Mouse (Mus musculus) lung, postnatal 25 days (tissue): ENCODE measurements at regions not wholly inside any gene's neighbourhood (a gene's known extent, or its start where the extent isn't known, plus 50 kb on each side); places are given as distances from the start of the nearest gene placed in this dataset.

ENCODE experiments used
- DNase-seq: peaks from one replicate; pipeline ENCODE4 v3.0.0; 2022; ENCODE audit warnings: low spot score

DNA sequence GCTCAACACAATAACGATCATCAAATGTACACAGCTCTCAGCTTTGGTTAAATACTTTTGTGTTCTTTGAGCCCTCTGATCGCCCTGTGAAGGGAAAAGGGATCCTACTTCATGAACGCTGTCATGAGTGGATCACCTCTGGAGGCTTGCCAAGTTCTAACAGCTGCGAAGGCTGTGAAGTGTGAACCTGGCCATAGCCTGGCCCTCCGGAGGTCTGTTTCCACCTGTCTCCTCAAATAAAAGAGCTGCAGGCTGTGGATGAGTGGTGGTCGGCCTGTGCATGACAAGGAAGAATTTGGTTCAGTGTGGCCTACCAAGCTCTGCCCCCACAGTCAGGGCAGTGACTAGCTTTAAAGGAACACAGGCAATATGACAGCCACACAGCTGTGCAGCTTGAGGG, 122.0 kb downstream of the Gm12728 start:
- no peak for DNase-seq

DNA sequence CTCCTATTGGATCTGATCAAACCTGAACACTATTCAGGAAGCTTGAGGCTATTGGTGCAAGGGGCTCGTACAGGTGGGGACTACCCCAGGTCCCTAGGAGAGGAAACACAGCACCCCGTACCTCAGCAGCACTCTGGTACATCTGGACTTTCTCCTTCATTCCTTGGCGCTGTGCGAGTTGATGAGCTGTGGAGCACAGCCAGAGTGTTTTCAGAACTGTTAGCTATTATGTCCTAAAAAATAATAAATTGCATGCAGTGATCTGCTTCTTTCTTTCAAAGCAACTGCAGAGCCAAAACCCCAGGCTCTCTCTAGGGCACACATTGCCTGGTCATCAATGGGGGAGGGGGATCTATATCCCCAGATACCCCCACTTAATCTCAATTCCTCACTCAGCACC, 122.6 kb downstream of the Gm12728 start:
- no peak for DNase-seq

DNA sequence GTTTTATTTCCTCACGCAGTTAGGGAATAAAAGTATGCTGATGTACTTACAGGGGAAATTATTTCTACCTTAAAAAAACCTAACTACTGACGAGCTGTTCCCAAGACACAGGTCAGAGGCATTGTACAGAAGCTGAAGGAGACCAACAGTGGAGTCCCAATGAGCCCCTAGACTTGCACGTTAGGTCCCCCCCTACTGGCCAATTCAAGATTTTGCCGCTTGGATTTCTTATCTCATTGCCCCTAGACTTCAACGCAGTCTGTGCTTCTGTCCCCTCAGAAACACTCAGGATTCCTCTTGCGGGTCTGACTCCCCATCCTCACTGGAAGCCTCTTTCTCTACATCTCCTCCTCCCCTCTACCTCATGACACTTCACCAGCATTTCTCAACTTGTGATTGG, 125.3 kb downstream of the Gm12728 start:
- peak; percentile 47 for DNase-seq

DNA sequence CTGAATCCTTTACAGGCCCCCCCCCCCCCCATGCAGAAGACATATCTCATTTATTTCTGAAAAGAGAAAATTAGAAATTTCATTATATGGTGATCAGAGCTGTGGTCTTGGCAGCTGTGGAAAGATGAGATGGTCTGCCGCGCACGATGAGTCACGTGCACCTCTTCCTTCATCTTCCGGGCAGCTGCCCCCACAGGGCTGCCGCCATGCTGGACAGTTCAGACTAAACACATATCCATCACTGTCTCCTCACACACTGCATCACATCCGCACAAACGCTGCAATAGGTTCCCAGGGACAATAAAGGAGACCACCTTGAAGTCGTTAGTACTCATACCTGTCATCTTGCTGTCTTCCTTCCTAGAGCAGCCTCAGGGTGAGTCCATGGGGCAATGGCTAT, 126.6 kb downstream of the Gm12728 start:
- DNase-seq = no peak

DNA sequence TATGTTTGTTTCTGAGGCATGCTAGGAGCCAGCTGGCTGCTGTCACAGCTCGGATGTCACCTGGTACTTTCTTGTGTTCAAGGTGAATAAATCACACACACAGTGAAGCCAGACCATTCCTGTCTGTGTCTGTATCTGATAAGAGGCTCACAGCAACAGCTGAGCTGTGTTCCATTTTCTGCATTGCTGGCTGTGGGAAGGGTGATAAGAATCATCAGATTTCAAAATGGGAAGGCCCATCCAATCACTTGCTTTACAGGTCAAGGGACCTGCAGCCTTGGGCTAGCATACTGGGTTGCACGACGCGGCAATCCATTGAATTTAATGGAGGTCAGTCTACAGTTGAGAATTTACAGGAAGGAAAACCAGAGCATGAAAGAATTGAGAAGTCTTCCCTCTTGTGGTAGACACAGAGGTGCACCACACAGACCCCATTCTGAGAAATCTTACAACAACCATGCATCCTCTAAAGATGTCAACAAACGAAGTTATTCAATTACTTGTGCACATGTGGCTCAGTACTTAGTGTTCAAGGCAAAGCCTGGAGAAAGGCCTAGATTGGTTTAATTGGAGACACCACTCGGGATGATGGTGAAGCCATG, 135.2 kb downstream of the Gm12728 start:
- no peak for DNase-seq

DNA sequence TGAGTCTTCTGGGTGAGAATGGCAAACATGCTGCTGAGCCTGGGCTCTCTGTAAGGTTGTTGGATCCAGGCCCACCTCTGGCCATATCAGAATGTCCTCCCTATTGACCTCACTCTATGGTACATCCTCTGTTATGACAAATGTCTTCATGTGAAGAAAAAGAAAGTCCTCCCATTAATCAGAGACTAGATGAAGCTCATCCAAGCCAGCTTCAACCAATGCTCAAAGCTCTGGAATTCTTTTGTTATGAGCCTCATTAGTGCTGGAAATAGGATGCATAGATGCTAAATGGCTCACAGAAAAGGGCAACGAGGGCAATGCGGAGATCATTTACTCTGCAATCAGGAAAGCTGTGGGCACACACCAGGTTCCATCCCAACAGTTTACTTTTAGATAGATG, 135.8 kb downstream of the Gm12728 start:
- DNase-seq = no peak

DNA sequence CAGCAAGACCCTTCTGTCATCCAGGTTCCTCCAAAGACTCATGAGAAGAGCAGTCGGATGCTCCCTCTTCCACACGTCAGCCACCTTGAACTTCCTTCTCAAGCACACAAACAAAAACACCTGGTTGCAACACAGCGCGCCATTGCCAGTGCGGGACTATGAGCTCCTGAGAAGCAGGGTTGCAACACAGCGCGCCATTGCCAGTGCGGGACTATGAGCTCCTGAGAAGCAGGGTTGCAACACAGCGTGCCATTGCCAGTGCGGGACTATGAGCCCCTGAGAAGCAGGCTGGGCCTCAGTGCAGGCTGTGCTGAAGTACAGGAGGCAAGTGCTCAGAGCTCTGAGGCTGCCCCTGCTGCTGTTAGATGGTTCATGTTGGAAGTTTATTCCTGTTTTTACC, 140.0 kb downstream of the Gm12728 start:
- no peak for DNase-seq

DNA sequence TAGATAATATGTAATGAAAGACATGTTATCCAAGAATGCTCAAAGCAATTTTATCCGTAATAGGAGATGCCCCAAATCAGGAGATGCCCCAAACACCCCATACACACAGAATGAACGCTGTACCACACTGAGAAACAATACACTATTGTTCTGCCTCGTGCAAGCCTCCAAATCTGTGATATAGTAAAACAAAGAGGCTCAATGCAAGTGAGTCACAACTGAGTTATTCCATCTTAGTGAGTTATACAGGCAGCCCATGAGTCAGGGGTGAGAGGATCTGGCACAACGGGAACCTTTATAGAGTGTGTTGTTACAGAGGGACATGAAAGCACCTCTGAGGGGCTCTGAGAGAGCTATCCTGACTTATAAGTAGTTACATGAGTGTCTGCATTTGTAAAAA, 145.3 kb downstream of the Gm12728 start:
- no peak for DNase-seq

DNA sequence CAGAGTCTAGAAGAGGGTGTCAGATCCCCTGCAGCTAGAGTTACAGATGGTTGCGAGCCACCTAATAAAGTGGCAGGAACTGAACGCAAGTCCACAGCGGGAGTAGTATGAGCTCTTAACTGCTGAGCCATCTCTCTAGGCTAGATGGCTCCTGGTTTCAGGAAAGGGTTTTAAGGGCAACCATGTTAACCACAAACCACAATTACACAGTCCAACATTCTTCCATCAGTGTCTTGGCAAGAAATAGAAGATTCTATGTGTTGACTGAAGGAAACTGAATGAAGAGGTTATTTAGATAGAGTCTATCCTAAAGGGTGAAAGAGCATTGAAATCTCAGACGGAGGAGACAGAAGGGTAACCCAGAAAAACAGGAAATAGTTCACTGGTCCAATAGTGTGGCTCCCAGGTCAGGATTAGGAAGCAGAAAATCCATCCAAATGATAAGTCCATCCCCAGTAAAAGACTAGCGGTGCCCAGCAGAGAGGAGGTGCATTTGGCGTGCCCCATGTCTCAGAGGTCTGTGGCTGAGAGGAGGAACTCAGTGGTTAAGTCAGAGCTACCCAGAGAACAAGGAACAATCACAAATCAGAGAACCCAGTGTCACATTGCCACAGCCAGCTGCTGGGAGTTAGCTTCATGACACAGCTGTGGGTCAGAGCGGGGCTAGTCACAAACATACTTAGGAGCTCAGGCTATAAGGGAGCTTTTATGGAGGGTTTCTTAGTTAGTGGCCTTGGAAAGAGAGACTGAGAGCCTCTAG, 147.3 kb downstream of the Gm12728 start:
- DNase-seq = no peak

DNA sequence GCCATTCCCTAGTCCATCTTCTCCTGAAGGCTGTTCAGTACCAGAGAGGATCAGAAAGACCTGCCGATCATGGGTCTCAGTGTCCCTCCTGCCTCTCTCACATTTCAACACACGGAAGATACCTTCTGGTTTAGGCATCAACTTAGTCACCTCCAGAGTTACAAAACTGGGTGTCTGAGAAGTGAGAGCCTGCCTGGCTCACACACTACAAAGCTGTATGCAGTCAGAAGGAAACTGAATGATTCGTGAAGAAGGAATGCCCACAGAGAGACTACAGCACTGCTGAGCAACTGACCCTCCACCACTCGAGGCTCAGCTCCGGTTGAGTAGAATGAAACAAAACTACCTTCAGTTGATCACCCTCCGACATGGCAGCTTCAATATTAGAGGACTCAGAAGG, 147.9 kb downstream of the Gm12728 start:
- no peak for DNase-seq

DNA sequence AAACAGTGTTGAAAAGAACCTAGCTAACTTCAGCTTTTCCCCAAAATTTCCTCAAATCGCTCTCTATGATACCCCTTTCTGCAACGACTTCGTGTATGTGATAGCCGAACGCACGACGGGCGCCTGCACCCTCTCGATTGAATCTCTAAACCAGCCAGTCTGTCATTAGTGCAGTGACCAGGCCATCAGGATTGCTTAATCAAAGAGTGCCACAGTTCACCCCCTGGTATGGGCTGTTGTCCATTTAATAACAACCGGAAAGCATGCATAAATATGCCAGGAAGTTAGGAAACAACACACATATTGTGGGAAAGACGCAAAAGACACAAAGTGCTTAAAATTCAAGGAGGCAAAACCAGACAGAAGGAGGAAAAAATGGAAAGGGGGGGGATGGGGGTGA, 149.2 kb downstream of the Gm12728 start:
- no peak for DNase-seq

DNA sequence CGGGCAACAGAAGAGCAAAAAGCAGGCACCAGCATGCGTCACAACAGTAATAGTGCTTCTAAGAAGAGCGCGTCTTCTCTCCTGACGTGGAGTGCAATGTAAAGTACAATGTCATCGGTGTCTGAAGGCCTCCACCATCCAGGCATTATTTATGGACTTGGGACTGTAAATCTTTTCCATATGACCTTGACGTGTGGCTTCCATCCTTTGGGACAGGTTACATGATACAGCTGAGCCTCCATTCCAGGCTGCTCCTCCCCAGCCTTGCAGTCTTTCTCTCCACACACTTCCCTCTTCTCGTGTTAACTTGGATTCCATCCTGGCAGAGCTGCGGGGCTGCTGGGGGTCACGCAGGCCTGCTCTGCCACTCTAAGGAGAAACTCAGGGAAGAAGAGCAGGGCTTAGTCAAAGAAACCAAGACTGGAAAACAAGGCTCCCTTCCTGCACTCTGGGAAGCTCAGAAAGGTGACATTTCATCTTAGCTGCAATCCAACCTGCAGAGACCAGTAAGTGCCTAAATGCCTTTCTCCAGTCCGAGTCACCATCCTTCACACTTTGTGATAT, 150.0 kb downstream of the Gm12728 start:
- no peak for DNase-seq

DNA sequence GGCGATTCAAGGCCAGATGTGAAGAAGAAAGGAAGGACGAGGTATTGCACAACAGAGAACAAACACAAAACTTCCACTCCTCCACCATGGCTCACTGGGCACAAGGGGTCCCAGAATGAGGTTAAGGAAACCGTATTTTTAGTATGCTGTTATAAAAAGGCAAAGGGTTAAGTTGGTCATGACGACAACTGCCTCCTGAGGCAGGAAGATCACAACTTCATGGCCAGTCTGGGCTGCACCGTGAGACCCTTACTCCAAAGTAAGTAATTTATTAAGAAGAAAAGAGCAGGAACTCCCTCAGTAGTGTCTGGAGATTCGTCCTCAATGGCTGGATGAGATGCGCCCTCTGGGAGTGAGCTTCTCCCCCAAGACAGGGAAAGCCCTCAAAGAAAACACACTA, 151.2 kb downstream of the Gm12728 start:
- DNase-seq = no peak

DNA sequence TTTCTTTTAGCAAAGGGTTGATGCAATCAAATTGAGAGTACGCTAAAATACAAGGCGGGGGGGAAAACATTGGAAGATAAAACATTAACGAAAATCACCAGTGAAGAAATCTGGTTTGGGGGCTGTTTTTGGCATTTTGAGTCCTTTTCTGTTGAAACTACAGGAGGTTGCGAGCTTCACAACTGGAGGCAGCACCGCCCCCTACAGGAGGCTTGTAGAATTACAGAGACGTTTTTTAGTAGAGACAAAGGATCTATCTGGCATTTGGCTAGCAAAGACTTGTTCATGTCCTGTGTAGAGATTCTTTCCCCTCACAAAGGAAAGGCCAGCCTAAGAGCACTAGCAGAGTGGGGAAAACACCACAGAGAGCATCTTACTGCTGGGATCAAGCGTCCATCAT, 152.1 kb downstream of the Gm12728 start:
- DNase-seq = peak; percentile 38

DNA sequence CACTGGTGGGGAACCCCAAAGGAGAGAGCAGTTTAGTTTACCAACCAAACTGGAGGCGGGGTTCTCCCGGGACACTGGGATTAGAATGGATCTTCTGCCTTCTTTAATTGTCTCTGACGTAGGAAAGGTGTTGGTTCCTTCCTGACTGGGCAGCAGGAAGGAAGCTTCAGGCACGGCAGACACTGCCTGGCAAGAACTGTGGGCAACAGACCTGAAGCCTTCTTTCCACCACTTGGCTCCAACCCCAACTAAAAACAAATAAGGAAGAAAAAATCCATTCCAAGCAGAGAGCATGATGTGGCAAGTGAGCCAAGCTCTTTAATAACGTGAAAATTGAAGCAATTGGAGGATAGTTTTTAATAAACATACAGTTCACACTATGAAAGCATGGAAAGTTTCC, 155.3 kb downstream of the Gm12728 start:
- peak; percentile 19 for DNase-seq

DNA sequence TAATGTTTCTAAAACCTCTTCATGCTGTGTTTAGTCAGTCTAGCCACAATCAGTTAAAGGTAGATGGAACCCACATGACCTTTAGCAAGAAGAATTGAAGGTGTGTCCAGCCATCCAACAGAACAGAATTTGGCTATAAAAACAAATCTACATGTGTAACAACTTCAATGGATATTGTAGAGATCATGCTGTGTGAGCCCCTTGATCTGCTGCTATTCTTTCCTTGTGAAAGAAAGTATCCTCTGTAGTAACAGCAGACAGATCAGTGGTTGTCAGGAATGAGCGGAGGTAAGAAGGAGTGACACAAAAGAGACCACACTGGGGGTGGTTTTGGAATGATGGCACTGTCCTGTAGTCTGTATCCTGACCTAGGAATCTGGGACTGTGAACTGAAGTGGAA, 156.3 kb downstream of the Gm12728 start:
- DNase-seq = no peak

DNA sequence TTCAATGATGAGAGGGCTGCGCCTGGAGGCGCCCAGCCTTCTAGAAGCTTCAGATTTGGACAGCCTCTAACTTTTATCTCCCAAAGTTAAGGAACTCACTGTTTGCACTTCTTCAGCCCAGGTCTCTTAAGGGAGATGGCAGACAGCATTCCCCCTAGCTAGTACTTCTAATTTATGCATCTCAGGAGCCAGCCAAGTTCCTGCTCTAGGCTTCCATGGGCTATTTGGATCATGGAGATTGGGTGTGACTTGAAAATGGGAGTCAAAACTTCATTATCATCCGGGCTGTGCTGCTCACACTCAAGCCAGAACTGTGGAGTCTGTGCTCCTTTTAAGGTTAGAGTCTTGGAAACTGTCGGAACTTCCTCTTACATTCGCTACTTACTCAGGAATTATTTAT, 158.7 kb downstream of the Gm12728 start:
- DNase-seq = no peak

DNA sequence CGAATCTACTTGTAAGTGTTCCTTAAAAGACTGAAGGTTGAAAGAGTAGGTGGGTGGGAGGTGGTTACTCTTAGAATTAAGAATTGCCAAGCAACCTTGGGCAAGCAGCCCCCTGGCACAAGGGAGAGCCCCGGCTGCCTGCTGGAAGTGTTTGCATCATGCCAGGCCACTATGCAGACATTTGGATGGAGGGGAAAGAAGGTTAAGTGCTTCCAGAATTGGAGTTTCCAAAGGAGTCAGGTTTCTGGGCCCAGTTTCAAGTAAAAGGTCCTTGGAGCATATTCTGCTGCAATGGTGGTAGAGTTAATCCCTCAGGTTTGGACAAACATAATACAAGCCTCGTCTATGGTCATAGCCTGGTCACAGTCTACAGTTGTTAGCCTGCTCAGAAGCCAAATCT, 162.7 kb downstream of the Gm12728 start:
- no peak for DNase-seq

DNA sequence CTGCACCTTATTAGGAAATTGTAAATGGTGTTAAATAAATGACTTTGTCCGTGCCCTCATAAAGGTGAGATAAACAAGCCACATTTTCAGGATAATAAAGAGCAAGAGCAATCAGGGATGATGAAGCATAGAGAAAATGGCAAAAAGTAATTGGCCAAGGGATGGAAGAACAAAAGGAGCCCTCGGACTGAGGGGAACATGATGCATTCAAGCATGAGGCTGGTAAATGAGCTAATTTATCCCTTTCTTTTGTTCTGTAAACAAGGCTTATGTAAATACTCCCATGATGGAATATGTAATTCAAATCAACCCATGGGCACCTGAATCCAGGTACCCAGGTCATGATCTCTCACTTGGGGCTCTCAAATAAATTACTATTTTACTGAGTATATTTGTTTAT, 166.8 kb downstream of the Gm12728 start:
- DNase-seq = no peak

DNA sequence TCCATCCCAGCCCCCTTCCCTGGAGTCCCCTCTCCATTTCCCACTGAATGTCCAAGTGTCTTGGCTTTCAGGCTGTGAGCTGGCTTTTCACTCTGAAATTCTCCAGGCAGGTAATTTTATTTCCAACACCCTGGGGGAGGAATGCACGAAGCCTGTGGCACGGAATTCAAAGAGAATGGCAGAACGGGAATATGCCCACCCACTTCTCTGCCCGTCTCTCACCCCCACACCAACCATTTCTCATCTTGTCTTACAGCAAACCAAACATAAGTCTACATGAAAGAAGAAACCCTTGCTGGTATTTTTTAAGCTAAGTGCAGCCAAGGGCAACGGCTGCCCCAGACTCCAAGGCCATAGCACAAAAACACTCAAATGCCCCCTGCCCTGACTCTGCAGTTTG, 168.7 kb downstream of the Gm12728 start:
- DNase-seq = no peak

DNA sequence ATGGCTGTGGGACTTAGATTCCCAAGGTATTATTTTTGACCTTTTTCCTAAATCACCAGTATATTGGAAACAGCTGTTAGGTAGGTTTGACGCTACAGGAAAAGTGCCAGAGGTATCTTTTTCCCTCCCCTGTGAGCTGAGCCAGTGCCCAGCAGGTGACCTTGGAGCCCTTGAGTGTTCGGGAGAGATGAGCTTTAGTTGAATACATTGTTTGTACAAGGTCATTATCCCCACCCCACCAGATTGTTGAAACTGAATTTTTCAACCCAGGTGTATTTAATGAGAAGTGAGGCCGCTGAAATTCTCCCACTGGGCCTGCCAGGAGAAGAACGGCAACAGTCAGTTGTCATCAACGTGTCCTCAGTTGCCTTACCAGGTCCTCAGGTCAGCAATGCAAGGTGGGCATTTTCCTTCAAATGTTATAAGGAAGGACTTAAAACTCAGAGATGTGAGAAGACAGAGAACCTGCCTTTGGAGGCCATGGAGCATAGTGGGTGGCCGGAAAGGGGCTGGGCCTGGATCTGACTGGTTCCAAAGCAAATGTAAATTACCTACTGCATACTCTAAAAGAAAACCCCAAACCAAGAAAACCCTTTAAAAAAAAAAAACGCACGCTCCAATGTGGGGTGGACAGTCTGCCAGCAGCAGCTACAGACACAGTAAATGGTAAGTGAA, 172.2 kb downstream of the Gm12728 start:
- no peak for DNase-seq

DNA sequence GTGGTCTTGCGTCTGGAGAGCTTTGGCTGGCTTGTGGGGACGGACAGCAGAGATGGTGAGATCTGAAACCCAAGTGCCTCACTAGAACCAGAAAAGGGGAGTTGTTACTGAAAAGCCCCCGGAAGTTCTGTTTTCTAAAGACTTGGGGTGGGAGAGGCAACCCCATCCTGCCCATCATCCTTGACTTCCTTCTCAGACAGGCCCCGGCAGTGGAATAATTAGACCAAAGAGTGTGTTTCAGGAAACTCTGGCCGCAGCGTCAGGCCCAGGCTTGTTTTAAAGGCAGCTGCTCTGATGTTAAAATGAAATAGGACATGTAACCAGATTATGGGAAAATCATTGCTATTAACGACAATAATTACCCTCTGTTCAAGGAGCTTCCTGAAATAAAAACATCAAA, 172.9 kb downstream of the Gm12728 start:
- no peak for DNase-seq

DNA sequence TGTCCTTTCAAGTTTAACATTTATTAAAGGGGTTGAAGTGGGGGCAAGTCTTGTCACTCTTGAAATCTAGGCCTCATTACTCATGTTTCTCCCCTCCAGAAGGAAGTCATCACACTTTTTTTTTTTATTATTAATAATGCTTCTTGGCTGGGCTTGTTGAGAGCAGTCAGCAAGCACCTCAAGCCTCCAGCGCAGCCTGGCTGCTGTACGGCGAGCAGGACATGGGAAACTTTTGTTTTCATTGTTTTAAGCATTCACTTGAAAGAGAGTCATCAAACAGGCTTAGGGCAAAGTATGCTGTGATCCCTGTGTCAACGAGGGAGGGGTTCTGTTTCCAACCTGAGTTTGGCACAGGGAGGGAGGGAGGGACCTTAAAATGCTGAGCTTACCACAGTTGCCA, 178.7 kb downstream of the Gm12728 start:
- no peak for DNase-seq
